Mouse (Mus musculus): ENCODE data around the gene Zfp867. TPM values are rescaled to one million over a fixed set of nuclear protein-coding genes. Genes with fewer than 3 reads are reported as not detected.
A peak's percentile ranks its signal among the peaks of the same experiment; 100 is the strongest.

Gene Zfp867
- polyA plus RNA-seq, 1 experiment, result 9.4 TPM

DNA sequence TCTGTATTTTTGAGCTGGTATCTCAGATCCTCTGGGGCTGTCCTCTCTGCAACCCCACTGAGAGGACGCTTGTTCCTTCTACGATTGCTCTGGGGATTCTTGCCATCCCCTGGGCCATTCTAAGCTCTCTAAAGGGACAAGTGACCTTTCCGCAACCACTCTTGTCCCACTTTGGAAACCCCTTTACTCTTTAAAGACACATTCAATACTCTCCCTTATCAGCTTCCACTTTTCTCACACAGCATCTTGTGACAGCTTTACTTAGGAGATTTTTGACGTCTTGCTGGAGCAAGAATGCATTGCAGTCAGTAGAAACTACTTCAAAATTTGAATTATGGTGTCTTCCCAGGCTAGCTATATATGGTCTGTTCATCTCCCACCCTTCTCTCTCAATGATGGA is 21.2 kb downstream of the Zfp867 start, which contains the start of gene Snap47:
Gene Snap47 (minus strand): TSS at position 101 of the 400 bp plus-strand sequence.
- Histone ChIP-seq H3K9me3 (replicated peaks; ENCODE audit: control insufficient read depth, insufficient read depth, low read length, poor library complexity, severe bottlenecking) (no peaks in the 10 kb centered on the region), H3K4me1 (ENCODE audit: control insufficient read depth, insufficient read depth, low read length) (no peaks in the 10 kb centered on the region), H3K9ac (ENCODE audit: low read depth, poor library complexity, severe bottlenecking) (peak within 1 kb of the TSS; percentile 88), H3K27ac (ENCODE audit: insufficient read depth, low read length) (peak within 1 kb of the TSS; percentile 54; the same call in 1 of the 2 replicates), H3K27me3 (ENCODE audit: control insufficient read depth, insufficient read depth, low read length, poor library complexity, severe bottlenecking) (no peaks in the 10 kb centered on the region), H3K36me3 (ENCODE audit: control insufficient read depth, insufficient read depth, low read length, poor library complexity, severe bottlenecking) (peaks cover 30% of the 10 kb centered on the region), H3K4me3 (ENCODE audit: low read depth, low read length) (peak within 1 kb of the TSS; percentile 81)
- TF ChIP-seq CTCF (IDR thresholded peaks at IDR 0.05; ENCODE audit: low read depth, low read length) (no peak), POLR2A (IDR thresholded peaks at IDR 0.05; ENCODE audit: insufficient read depth, low read length) (no peak), EP300 (IDR thresholded peaks at IDR 0.05; ENCODE audit: insufficient read depth, low read depth, low read length) (no peak)

GRCm38 (mm10) chr11:59450230-59450771 is 22.0 kb downstream of the Zfp867 start:
- no peaks in the 10 kb centered on the region for H3K27me3 ChIP-seq (ENCODE audit: control insufficient read depth, insufficient read depth, low read length, poor library complexity, severe bottlenecking)
- no peaks in the 10 kb centered on the region for H3K4me1 ChIP-seq (ENCODE audit: control insufficient read depth, insufficient read depth, low read length)
- H3K36me3 ChIP-seq (ENCODE audit: control insufficient read depth, insufficient read depth, low read length, poor library complexity, severe bottlenecking), result peaks cover 24% of the 10 kb centered on the region
- H3K9me3 ChIP-seq (replicated peaks; ENCODE audit: control insufficient read depth, insufficient read depth, low read length, poor library complexity, severe bottlenecking), result no peaks in the 10 kb centered on the region
- peak overlapping the region; percentile 81 for H3K4me3 ChIP-seq (ENCODE audit: low read depth, low read length)
- H3K27ac ChIP-seq (ENCODE audit: insufficient read depth, low read length), result peak overlapping the region; percentile 54; the same call in 1 of the 2 replicates
- peak overlapping the region; percentile 88 for H3K9ac ChIP-seq (ENCODE audit: low read depth, poor library complexity, severe bottlenecking)
- TF ChIP-seq EP300 (IDR thresholded peaks at IDR 0.05; ENCODE audit: insufficient read depth, low read depth, low read length), result no peak
- TF ChIP-seq CTCF (IDR thresholded peaks at IDR 0.05; ENCODE audit: low read depth, low read length), result no peak
- TF ChIP-seq POLR2A (IDR thresholded peaks at IDR 0.05; ENCODE audit: insufficient read depth, low read length), result no peak

- H3K36me3 ChIP-seq (ENCODE audit: control insufficient read depth, insufficient read depth, low read length, poor library complexity, severe bottlenecking), result peaks cover 18% of the 10 kb centered on the region
- H3K4me3 ChIP-seq (ENCODE audit: low read depth, low read length), result peak within 1 kb of the TSS; percentile 81
- peak within 1 kb of the TSS; percentile 54; the same call in 1 of the 2 replicates for H3K27ac ChIP-seq (ENCODE audit: insufficient read depth, low read length)
- no peaks in the 10 kb centered on the region for H3K4me1 ChIP-seq (ENCODE audit: control insufficient read depth, insufficient read depth, low read length)
- TF ChIP-seq CTCF (IDR thresholded peaks at IDR 0.05; ENCODE audit: low read depth, low read length), result no peak
- peak; percentile 29 for TF ChIP-seq POLR2A (IDR thresholded peaks at IDR 0.05; ENCODE audit: insufficient read depth, low read length)
- H3K9ac ChIP-seq (ENCODE audit: low read depth, poor library complexity, severe bottlenecking), result peak within 1 kb of the TSS; percentile 88
- no peaks in the 10 kb centered on the region for H3K27me3 ChIP-seq (ENCODE audit: control insufficient read depth, insufficient read depth, low read length, poor library complexity, severe bottlenecking)
- no peaks in the 10 kb centered on the region for H3K9me3 ChIP-seq (replicated peaks; ENCODE audit: control insufficient read depth, insufficient read depth, low read length, poor library complexity, severe bottlenecking)
Measured at GRCm38 (mm10) chr11:59449741-59450229, 22.5 kb downstream of the Zfp867 start, which contains the start of gene Jmjd4. Jmjd4 (plus strand) TSS chr11:59450045.

DNA sequence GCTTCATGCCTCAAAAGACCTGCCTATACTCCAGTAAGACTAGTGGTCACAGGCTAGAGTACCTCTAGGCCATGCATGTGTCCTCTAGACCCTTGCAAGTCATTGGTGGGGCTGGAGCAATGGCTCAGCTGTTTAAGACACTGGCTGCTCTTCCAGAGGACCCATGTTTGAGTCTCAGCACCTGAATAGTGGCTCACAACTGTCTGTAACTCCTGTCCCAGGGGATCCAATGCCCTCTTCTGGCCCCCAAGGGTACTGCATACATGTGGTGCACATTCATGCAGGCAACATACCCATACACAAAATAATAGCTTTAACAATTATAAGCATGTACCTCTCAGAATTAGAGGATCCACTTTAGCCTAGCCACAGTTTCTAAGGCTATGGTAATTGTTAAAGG is 29.2 kb downstream of the Zfp867 start:
- Histone ChIP-seq H3K4me1 (ENCODE audit: control insufficient read depth, insufficient read depth, low read length) (no peaks in the 10 kb centered on the region), H3K9ac (ENCODE audit: low read depth, poor library complexity, severe bottlenecking) (no peak overlapping the region), H3K36me3 (ENCODE audit: control insufficient read depth, insufficient read depth, low read length, poor library complexity, severe bottlenecking) (peaks cover 3% of the 10 kb centered on the region), H3K27me3 (ENCODE audit: control insufficient read depth, insufficient read depth, low read length, poor library complexity, severe bottlenecking) (no peaks in the 10 kb centered on the region), H3K4me3 (ENCODE audit: low read depth, low read length) (no peak overlapping the region), H3K9me3 (replicated peaks; ENCODE audit: control insufficient read depth, insufficient read depth, low read length, poor library complexity, severe bottlenecking) (no peaks in the 10 kb centered on the region), H3K27ac (ENCODE audit: insufficient read depth, low read length) (no peak overlapping the region)
- TF ChIP-seq CTCF (IDR thresholded peaks at IDR 0.05; ENCODE audit: low read depth, low read length), result peak; percentile 7
- no peak for TF ChIP-seq POLR2A (IDR thresholded peaks at IDR 0.05; ENCODE audit: insufficient read depth, low read length)
- TF ChIP-seq EP300 (IDR thresholded peaks at IDR 0.05; ENCODE audit: insufficient read depth, low read depth, low read length), result no peak

DNA sequence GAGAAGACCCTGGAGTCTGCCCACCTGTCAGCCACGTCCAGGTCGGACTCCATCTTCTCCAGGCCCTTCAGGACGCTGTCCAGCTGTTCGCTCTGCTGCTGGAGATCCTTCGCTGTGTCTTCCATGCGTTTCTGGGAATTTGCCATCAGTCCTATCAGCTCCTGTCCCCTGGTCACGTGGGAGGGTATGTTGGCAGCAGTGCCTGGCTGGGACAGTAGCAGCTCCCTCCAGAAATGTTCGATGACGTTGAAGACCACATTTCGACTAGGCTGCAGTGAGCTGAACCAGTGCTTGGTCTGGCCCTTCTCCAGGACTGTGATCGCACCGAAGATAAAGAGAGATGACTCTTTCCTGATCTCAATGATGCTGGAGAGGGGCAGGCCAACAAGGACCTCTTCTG is 34.3 kb downstream of the Zfp867 start:
- no peaks in the 10 kb centered on the region for H3K27me3 ChIP-seq (ENCODE audit: control insufficient read depth, insufficient read depth, low read length, poor library complexity, severe bottlenecking)
- H3K4me1 ChIP-seq (ENCODE audit: control insufficient read depth, insufficient read depth, low read length), result no peaks in the 10 kb centered on the region
- peaks cover 9% of the 10 kb centered on the region for H3K36me3 ChIP-seq (ENCODE audit: control insufficient read depth, insufficient read depth, low read length, poor library complexity, severe bottlenecking)
- H3K4me3 ChIP-seq (ENCODE audit: low read depth, low read length), result no peak overlapping the region
- TF ChIP-seq EP300 (IDR thresholded peaks at IDR 0.05; ENCODE audit: insufficient read depth, low read depth, low read length), result no peak
- TF ChIP-seq POLR2A (IDR thresholded peaks at IDR 0.05; ENCODE audit: insufficient read depth, low read length), result no peak
- TF ChIP-seq CTCF (IDR thresholded peaks at IDR 0.05; ENCODE audit: low read depth, low read length), result no peak
- 0 out of 2 replicates have a peak, but pooled peaks cover 2% of the 10 kb centered on the region for H3K9me3 ChIP-seq (replicated peaks; ENCODE audit: control insufficient read depth, insufficient read depth, low read length, poor library complexity, severe bottlenecking)
- H3K9ac ChIP-seq (ENCODE audit: low read depth, poor library complexity, severe bottlenecking), result no peak overlapping the region
- H3K27ac ChIP-seq (ENCODE audit: insufficient read depth, low read length), result no peak overlapping the region

DNA sequence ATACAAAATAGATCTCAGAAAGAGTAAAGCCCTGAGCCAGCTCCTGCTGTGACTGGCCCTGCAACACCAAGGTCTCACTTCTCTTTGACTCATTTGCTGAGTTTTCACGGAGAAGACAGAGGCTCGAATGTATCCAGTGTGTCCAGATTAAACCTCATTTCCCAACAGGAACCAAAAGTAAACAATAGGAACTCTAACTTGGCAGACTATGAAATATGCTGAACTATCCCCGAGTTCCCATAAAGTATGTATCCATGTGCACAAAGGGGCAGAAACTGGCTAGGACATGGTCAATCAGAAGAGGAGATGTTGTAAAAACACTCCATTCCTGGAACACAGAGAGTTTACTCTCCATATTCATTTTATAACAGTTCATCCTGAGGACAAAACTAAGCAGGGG is 40.0 kb downstream of the Zfp867 start:
- no peaks in the 10 kb centered on the region for H3K27me3 ChIP-seq (ENCODE audit: control insufficient read depth, insufficient read depth, low read length, poor library complexity, severe bottlenecking)
- H3K4me3 ChIP-seq (ENCODE audit: low read depth, low read length), result no peak overlapping the region
- H3K9me3 ChIP-seq (replicated peaks; ENCODE audit: control insufficient read depth, insufficient read depth, low read length, poor library complexity, severe bottlenecking), result 0 out of 2 replicates have a peak, but pooled peaks cover 2% of the 10 kb centered on the region
- no peak overlapping the region for H3K27ac ChIP-seq (ENCODE audit: insufficient read depth, low read length)
- H3K36me3 ChIP-seq (ENCODE audit: control insufficient read depth, insufficient read depth, low read length, poor library complexity, severe bottlenecking), result peaks cover 21% of the 10 kb centered on the region
- H3K9ac ChIP-seq (ENCODE audit: low read depth, poor library complexity, severe bottlenecking), result no peak overlapping the region
- no peaks in the 10 kb centered on the region for H3K4me1 ChIP-seq (ENCODE audit: control insufficient read depth, insufficient read depth, low read length)
- TF ChIP-seq EP300 (IDR thresholded peaks at IDR 0.05; ENCODE audit: insufficient read depth, low read depth, low read length) (no peak), CTCF (IDR thresholded peaks at IDR 0.05; ENCODE audit: low read depth, low read length) (no peak), POLR2A (IDR thresholded peaks at IDR 0.05; ENCODE audit: insufficient read depth, low read length) (no peak)

Measured in ES-Bruce4 (cell line).